In the genomic region with DNA sequence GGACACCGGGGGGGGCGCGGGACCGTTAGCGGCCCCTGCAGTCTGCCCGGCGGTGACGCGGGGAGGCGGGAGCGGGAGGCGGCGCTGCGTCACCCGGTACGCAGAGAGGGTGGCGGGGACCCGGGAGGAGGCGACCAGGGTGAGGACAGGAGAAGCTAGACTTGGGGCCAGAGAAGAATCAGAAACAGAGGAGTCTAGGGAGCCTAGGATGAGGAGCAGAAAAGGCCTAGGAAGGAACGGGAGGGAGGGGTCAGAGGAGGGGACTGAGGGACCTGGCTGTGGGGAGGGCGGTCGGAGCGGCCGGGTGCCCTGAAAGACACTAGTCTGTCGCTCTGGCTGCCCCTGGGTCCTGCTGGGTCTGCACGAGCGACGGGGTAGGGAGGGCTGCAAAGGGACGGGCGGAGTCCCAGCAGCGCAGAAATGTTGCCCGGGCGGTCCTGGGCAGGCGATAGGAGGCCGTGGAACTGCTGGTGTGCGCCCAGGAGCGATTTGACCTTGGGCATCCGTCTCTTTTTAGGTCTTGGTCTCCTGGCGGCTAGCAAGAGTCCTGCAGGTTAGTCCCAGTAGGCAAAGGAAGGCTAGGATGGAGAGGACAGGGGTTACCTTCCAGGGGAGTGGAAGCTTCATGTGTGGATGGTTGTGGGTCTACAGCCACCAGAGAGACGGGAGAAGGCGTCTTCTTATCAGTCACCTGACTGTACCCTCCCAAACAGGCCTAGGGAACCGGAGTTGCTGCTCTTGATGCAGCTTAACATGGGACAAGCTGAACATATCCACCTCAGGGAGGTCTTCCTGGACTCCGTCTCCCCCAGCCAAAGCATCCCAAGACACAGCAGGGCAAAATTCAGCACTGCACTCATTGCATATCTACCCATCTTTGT, we compare ENCODE assay signal across 7 mouse cellular contexts. TPM values are rescaled to one million over a fixed set of nuclear protein-coding genes. Genes with fewer than 3 reads are reported as not detected.
DNase-seq lines count a peak whose midpoint lies in the region; ATAC-seq lines count a peak whose summit lies in the region.

Gene Cerk, minus strand, starts transcription at position 453 of the 881 bp plus-strand sequence.

- DNase-seq in adipocyte (ENCODE audit: low spot score), result peak; percentile 49
- DNase-seq in gastrocnemius, postnatal 25 days, result peak; percentile 84
- peak; percentile 74 for DNase-seq in induced T-regulatory cell, adult 2 months (ENCODE audit: low read depth)
- DNase-seq in left cerebral cortex, postnatal 14 days (ENCODE audit: low spot score in 2 of 2), result peak; percentile 62 to 81
- DNase-seq in right cerebral cortex, postnatal 4 days, result peak; percentile 75

- intact Hi-C loops in left cerebral cortex, postnatal 14 days (cut with DNase I), result loop anchor here (5.0 kb wide), 1 partner anchor 41 kb away; no protein-coding TSS in a partner anchor

- ATAC-seq in common myeloid progenitor, adult 5-6 weeks (replicated peaks; ENCODE audit: low read depth, poor library complexity, severe bottlenecking), result peak; percentile 51
- peak; percentile 59 for ATAC-seq in megakaryocyte progenitor cell, adult 5-6 weeks (replicated peaks; ENCODE audit: poor library complexity)

RNA-seq across cellular contexts. Expression of gene Cerk, which starts in this region (rescaled TPM):
- total RNA-seq in common myeloid progenitor, adult 5-6 weeks (2017), result 17.2 and 20.0 TPM in 2 replicates
- total RNA-seq in gastrocnemius, postnatal 25 days (2021), result 1 to 10 TPM; 4.6 to 4.9 TPM
- total RNA-seq in left cerebral cortex, postnatal 14 days (2021), result 10 to 100 TPM; 46.6 to 46.8 TPM
- 25.0 and 26.5 TPM in 2 replicates for total RNA-seq in megakaryocyte progenitor cell, adult 5-6 weeks (2015)
- total RNA-seq in megakaryocyte progenitor cell, adult 5-6 weeks (2017), result 37.6 and 45.7 TPM in 2 replicates

Comparison
In these comparisons a context has a peak if more than half of its experiments do, and no peak if none do; other contexts are left out.
1. Peak in every context shown above with its lines: DNase-seq and ATAC-seq.